Mouse (Mus musculus) kidney, embryonic 15.5 days (tissue): ENCODE measurements around the gene Cib1. TPM values are rescaled to one million over a fixed set of nuclear protein-coding genes. Genes with fewer than 3 reads are reported as not detected.

Experiments
- ATAC-seq: fragments of 200-750 bp; cut with Nextera tagmentation; replicated peaks from 2 replicates; pipeline ENCODE4 v1.8.0; 2017; ENCODE audit warnings: moderate TSS enrichment; ENCODE audit not compliant: low FRiP score
- H3K27ac ChIP-seq: fragments of 300-500 bp; sonication (generic); 2 replicates; pipeline ENCODE4 v1.5.1; 2015; ENCODE audit warnings: mild to moderate bottlenecking, inconsistent platforms
- H3K27me3 ChIP-seq: fragments of 300-500 bp; sonication (generic); 2 replicates; pipeline ENCODE4 v1.6.1; 2015; ENCODE audit warnings: inconsistent platforms
- H3K36me3 ChIP-seq: fragments of 300-500 bp; sonication (generic); 2 replicates; pipeline ENCODE4 v1.6.1; 2015; ENCODE audit warnings: inconsistent platforms
- H3K4me1 ChIP-seq: fragments of 300-500 bp; sonication (generic); 2 replicates; pipeline ENCODE4 v1.6.1; 2015; ENCODE audit warnings: inconsistent platforms
- H3K4me2 ChIP-seq: fragments of 300-500 bp; sonication (generic); 2 replicates; pipeline ENCODE4 v1.6.1; 2015; ENCODE audit warnings: moderate library complexity, mild to moderate bottlenecking, inconsistent platforms
- H3K4me3 ChIP-seq: fragments of 300-500 bp; sonication (generic); replicated peaks from 2 replicates; pipeline ENCODE4 v1.5.1; 2015; ENCODE audit warnings: mild to moderate bottlenecking, inconsistent platforms
- H3K9ac ChIP-seq: fragments of 300-500 bp; sonication (generic); 2 replicates; pipeline ENCODE4 v1.6.1; 2015; ENCODE audit warnings: mild to moderate bottlenecking, inconsistent platforms
- H3K9me3 ChIP-seq: fragments of 300-500 bp; sonication (generic); replicated peaks from 2 replicates; pipeline ENCODE4 v1.6.1; 2016; ENCODE audit warnings: inconsistent platforms
- WGBS: fragments of 180-500 bp; shearing (Covaris S2); methylation state at CpG from one replicate; pipeline ENCODE4 v1.1.7; 2015; ENCODE audit warnings: mixed read lengths; 5-methylcytosine and 5-hydroxymethylcytosine counted together
- polyA plus RNA-seq: library from polyadenylated mRNA; unstranded; fragments of >200 nt; fragmentation: Nextera tagmentation; extraction: Ambion mirVana; gene quantifications from 2 replicates; pipeline ENCODE4 v1.2.1, GENCODE M21; 2015

Cib1 gene
- polyA plus RNA-seq, 1 experiment from 2014 or later: 108 TPM

DNA sequence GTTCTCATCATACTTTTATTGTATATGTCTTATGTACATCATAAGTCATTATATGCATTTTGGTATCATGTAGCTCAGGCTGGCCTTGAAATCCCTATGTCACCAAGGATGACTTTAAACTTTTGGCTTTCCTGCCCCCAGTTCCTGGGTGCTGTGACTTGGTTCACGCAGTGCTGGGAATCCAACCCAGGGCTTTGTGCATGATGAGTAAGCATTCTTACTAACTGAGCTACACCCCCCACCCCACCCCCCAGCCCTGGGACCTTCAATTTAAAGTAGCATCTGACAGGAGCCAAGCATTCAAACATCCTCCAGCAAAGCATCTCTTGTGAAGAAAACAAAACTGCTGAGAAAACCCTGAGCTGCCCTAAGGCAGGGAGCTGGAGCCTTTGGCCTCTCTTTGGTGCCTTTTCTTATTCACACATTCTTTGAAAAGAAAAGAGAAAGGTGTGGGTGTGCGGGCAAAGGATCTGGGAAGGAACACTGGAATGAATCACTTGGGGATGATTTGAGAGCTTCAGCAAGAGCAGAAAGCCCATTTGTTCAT lies 44.0 kb downstream of the Cib1 start:
- peaks cover 78% of the 10 kb centered on the region for H3K4me1 ChIP-seq
- H3K4me3 ChIP-seq: no peak overlapping the region
- peak overlapping the region; percentile 67 for H3K27ac ChIP-seq
- H3K36me3 ChIP-seq: no peaks in the 10 kb centered on the region
- 72% methylated on average over 2 of the region's 2 CpGs for WGBS
- H3K4me2 ChIP-seq: 0 out of 2 replicates have a peak overlapping the region, but pooled peaks have one; percentile 17
- H3K27me3 ChIP-seq: no peaks in the 10 kb centered on the region
- ATAC-seq: no peak
- H3K9me3 ChIP-seq: no peaks in the 10 kb centered on the region
- no peak overlapping the region for H3K9ac ChIP-seq

DNA sequence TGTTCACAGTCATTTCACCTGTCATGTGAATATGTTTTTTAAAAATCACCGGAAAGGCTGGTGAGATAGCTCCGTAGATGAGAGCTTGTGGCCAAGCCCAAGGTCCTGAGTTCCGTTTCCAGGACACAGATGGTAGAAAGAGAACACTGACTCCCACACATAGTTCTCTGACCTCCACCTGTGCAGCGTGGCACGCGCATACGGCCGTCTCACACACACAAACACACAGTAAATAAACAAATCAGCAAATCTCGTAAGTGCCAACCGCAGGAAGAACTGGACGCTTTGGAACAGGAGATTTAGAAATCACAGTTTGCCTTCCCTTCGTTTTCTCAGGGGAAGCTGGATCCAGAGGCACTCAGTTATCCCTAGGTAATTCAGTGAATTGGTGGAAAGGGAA lies 45.1 kb downstream of the Cib1 start:
- Histone ChIP-seq H3K9me3 (no peaks in the 10 kb centered on the region), H3K27ac (peak overlapping the region; percentile 95), H3K4me2 (peak overlapping the region; percentile 83), H3K4me1 (peaks cover 68% of the 10 kb centered on the region), H3K9ac (peak overlapping the region; percentile 57), H3K27me3 (no peaks in the 10 kb centered on the region), H3K36me3 (no peaks in the 10 kb centered on the region), H3K4me3 (peak overlapping the region; percentile 59)
- ATAC-seq: no peak
- 46% methylated on average over 12 of the region's 12 CpGs for WGBS

DNA sequence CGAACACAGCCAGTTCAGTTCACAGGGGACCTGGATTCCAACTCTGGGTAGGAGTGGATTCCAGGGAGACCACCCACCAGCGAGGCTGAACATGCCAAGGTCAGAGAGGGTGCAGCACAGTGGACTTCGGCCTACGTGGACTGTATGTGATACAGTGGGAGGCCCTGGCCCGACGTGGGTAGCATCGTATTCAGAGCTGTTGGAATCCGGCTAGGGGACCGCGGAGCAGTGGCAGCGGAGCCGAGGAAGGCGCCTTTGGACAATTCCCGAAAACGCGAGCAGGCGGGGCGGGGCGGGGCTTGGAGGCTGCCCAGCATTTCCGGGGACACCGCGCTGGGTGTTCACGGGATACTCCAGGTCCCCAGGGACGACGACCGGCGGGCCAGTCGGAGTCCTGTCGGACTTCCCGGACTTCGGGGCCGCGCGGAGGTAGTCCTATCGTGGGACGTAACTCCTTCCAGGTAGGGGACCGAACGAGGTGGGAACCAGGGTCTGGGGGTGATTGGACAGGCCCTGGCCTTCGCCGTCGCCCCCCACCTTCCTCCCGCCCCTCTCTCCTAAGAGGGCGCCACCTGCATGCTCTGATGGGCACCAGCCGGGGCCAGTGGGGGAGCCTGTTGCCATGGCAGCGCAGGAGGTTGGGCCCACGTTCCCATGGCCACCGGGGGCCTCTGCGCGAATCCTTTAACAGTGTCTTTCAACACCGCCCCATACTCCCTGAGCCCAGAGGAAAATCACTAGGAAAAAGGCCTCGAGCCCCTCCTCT lies 45.9 kb downstream of the Cib1 start, which contains the start of gene Sema4b:
TSS of gene Sema4b (plus strand) at position 311 of the 766 bp plus-strand sequence.
- Histone ChIP-seq H3K9me3 (no peaks in the 10 kb centered on the region), H3K36me3 (no peaks in the 10 kb centered on the region), H3K27me3 (no peaks in the 10 kb centered on the region), H3K4me1 (peaks cover 60% of the 10 kb centered on the region), H3K9ac (peak within 1 kb of the TSS; percentile 57), H3K27ac (peak within 1 kb of the TSS; percentile 95), H3K4me3 (peak within 1 kb of the TSS; percentile 59), H3K4me2 (peak within 1 kb of the TSS; percentile 83)
- under 1% methylated on average over 51 of the region's 51 CpGs for WGBS
- peak; percentile 89 for ATAC-seq

GRCm38 (mm10) chr7:80186021-80186420 lies 46.6 kb downstream of the Cib1 start:
- Histone ChIP-seq H3K9me3 (no peaks in the 10 kb centered on the region), H3K27me3 (no peaks in the 10 kb centered on the region), H3K4me1 (peaks cover 57% of the 10 kb centered on the region), H3K4me2 (peak overlapping the region; percentile 83), H3K9ac (no peak overlapping the region), H3K36me3 (no peaks in the 10 kb centered on the region), H3K4me3 (peak overlapping the region; percentile 59), H3K27ac (peak overlapping the region; percentile 95)
- WGBS: 9% methylated on average over 8 of the region's 8 CpGs
- peak; percentile 31; the same call in 1 of the 2 replicates for ATAC-seq

GRCm38 (mm10) chr7:80184968-80185367 lies 47.6 kb downstream of the Cib1 start:
- peak overlapping the region; percentile 67 for H3K27ac ChIP-seq
- H3K4me1 ChIP-seq: peaks cover 48% of the 10 kb centered on the region
- no peak for ATAC-seq
- WGBS: 59% methylated on average over 6 of the region's 6 CpGs
- no peak overlapping the region for H3K4me2 ChIP-seq
- no peak overlapping the region for H3K9ac ChIP-seq
- no peaks in the 10 kb centered on the region for H3K9me3 ChIP-seq
- H3K4me3 ChIP-seq: no peak overlapping the region
- H3K36me3 ChIP-seq: no peaks in the 10 kb centered on the region
- H3K27me3 ChIP-seq: no peaks in the 10 kb centered on the region

DNA sequence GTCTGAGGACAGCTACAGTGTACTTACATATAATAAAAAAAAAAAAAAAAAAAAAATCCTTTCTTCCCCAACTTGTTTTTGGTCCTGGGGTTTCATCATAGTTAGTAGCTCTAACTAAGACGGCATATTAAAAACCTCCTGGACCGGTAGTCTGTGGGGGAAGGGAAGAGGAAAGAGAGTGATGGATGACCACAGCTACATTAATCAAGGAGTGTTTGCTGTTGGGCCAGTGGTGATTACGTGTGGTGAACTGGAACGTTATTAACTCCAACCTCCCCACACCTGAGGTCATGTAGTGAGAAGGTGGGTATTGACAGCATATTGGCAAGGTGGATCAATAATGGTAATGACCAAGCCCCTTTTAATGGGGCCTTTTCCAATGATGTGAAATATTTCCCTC lies 48.1 kb downstream of the Cib1 start:
- Histone ChIP-seq H3K27me3 (no peaks in the 10 kb centered on the region), H3K4me2 (no peak overlapping the region), H3K9ac (no peak overlapping the region), H3K9me3 (no peaks in the 10 kb centered on the region), H3K4me3 (no peak overlapping the region), H3K27ac (peak overlapping the region; percentile 67), H3K36me3 (no peaks in the 10 kb centered on the region), H3K4me1 (peaks cover 46% of the 10 kb centered on the region)
- WGBS: 23% methylated on average over 4 of the region's 4 CpGs
- ATAC-seq: no peak

GRCm38 (mm10) chr7:80183969-80184368 lies 48.6 kb downstream of the Cib1 start:
- Histone ChIP-seq H3K27me3 (no peaks in the 10 kb centered on the region), H3K27ac (no peak overlapping the region), H3K4me1 (peaks cover 40% of the 10 kb centered on the region), H3K36me3 (no peaks in the 10 kb centered on the region), H3K9me3 (no peaks in the 10 kb centered on the region), H3K4me2 (no peak overlapping the region), H3K9ac (no peak overlapping the region), H3K4me3 (no peak overlapping the region)
- ATAC-seq: no peak
- 56% methylated on average over 5 of the region's 5 CpGs for WGBS

DNA sequence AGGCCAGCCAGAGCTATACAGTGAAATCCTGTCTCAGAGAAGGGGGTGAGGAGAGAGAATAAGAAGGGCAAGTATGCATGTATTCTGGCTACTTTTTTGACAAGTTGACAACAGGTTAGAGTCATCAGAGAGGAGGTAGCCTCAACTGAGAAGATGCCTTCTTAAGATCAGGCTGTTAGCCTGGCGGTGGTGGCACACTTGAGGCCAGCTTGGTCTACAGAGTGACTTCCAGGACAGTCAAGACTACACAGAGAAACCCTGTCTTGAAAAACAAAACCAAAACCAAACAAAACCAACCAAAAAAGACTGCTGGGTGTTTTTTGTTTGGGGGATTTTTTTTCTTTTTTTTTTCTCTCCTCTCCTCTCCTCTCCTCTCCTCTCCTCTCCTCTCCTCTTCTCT lies 49.1 kb downstream of the Cib1 start:
- peaks cover 35% of the 10 kb centered on the region for H3K4me1 ChIP-seq
- no peak overlapping the region for H3K9ac ChIP-seq
- H3K27me3 ChIP-seq: no peaks in the 10 kb centered on the region
- no peaks in the 10 kb centered on the region for H3K9me3 ChIP-seq
- WGBS: 95% methylated on average over 1 of the region's 1 CpGs
- no peak overlapping the region for H3K27ac ChIP-seq
- no peak for ATAC-seq
- no peaks in the 10 kb centered on the region for H3K36me3 ChIP-seq
- H3K4me3 ChIP-seq: no peak overlapping the region
- H3K4me2 ChIP-seq: no peak overlapping the region

- Histone ChIP-seq H3K4me2 (no peak overlapping the region), H3K9ac (no peak overlapping the region), H3K9me3 (no peaks in the 10 kb centered on the region), H3K27me3 (no peaks in the 10 kb centered on the region), H3K4me1 (peaks cover 23% of the 10 kb centered on the region), H3K4me3 (no peak overlapping the region), H3K36me3 (no peaks in the 10 kb centered on the region), H3K27ac (no peak overlapping the region)
- no peak for ATAC-seq
Observed at GRCm38 (mm10) chr7:80182139-80182538, 50.5 kb downstream of the Cib1 start.

- Histone ChIP-seq H3K27ac (no peak overlapping the region), H3K9ac (no peak overlapping the region), H3K4me3 (no peak overlapping the region), H3K27me3 (no peaks in the 10 kb centered on the region), H3K36me3 (no peaks in the 10 kb centered on the region), H3K4me1 (peaks cover 14% of the 10 kb centered on the region), H3K4me2 (no peak overlapping the region), H3K9me3 (no peaks in the 10 kb centered on the region)
- WGBS: 63% methylated on average over 2 of the region's 2 CpGs
- ATAC-seq: no peak
Observed at GRCm38 (mm10) chr7:80181078-80181477, 51.5 kb downstream of the Cib1 start.

GRCm38 (mm10) chr7:80180202-80180601 lies 52.4 kb downstream of the Cib1 start:
- Histone ChIP-seq H3K27me3 (no peaks in the 10 kb centered on the region), H3K4me3 (no peak overlapping the region), H3K9ac (no peak overlapping the region), H3K36me3 (no peaks in the 10 kb centered on the region), H3K27ac (no peak overlapping the region), H3K4me1 (peaks cover 11% of the 10 kb centered on the region), H3K9me3 (no peaks in the 10 kb centered on the region), H3K4me2 (no peak overlapping the region)
- 79% methylated on average over 3 of the region's 3 CpGs for WGBS
- ATAC-seq: no peak

DNA sequence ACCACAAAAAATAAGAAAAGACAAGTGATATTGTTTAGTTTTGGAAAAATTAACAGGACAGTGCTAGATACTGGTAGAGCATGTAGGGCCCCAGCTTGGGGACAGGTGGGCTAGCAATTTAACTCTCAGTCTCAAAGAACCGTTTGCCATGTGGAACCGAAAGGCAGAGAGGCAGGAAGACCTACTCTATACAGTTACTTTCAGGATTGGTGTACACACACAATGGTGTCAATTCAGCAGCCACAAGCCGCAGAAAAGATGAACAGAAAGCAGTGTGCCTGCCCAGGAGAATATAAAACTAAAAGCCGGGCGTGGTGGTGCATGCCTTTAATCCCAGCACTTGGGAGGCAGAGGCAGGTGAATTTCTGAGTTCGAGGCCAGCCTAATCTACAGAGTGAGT lies 52.8 kb downstream of the Cib1 start:
- no peaks in the 10 kb centered on the region for H3K27me3 ChIP-seq
- H3K36me3 ChIP-seq: no peaks in the 10 kb centered on the region
- no peaks in the 10 kb centered on the region for H3K9me3 ChIP-seq
- no peak overlapping the region for H3K4me3 ChIP-seq
- H3K27ac ChIP-seq: no peak overlapping the region
- no peak for ATAC-seq
- peaks cover 8% of the 10 kb centered on the region for H3K4me1 ChIP-seq
- H3K4me2 ChIP-seq: no peak overlapping the region
- H3K9ac ChIP-seq: no peak overlapping the region
- WGBS: 90% methylated on average over 6 of the region's 6 CpGs
